Mouse (Mus musculus) kidney, embryonic 14.5 days (tissue): ENCODE data around the gene Spon1. TPM values are rescaled to one million over a fixed set of nuclear protein-coding genes. Genes with fewer than 3 reads are reported as not detected.

Experiments
- ATAC-seq: fragments of 200-750 bp; cut with Nextera tagmentation; 2 replicates; pipeline ENCODE4 v1.8.0; 2017; ENCODE audit warnings: moderate number of reproducible peaks, mild to moderate bottlenecking, moderate TSS enrichment, moderate library complexity; ENCODE audit not compliant: low FRiP score, low TSS enrichment
- H3K27ac ChIP-seq: fragments of 300-500 bp; sonication (generic); 2 replicates; pipeline ENCODE4 v1.5.1; 2014; ENCODE audit warnings: low read depth, mild to moderate bottlenecking, low read length, moderate library complexity, mixed read lengths
- H3K27me3 ChIP-seq: fragments of 300-500 bp; sonication (generic); 2 replicates; pipeline ENCODE4 v1.6.1; 2014; ENCODE audit warnings: mild to moderate bottlenecking, low read length; ENCODE audit not compliant: control insufficient read depth, insufficient read depth
- H3K36me3 ChIP-seq: fragments of 300-500 bp; sonication (generic); 2 replicates; pipeline ENCODE4 v1.6.1; 2014; ENCODE audit warnings: low read length, mixed read lengths; ENCODE audit not compliant: control insufficient read depth, insufficient read depth
- H3K4me1 ChIP-seq: fragments of 300-500 bp; sonication (generic); 2 replicates; pipeline ENCODE4 v1.6.1; 2014; ENCODE audit warnings: low read length, mixed read lengths; ENCODE audit not compliant: control insufficient read depth, insufficient read depth
- H3K4me2 ChIP-seq: fragments of 300-500 bp; sonication (generic); replicated peaks from 2 replicates; pipeline ENCODE4 v1.6.1; 2014; ENCODE audit warnings: low read depth, mild to moderate bottlenecking, low read length
- H3K4me3 ChIP-seq: fragments of 300-500 bp; sonication (generic); 2 replicates; pipeline ENCODE4 v1.5.1; 2014; ENCODE audit warnings: mild to moderate bottlenecking, low read length
- H3K9ac ChIP-seq: fragments of 300-500 bp; sonication (generic); 2 replicates; pipeline ENCODE4 v1.6.1; 2014; ENCODE audit warnings: low read depth, mild to moderate bottlenecking, low read length, moderate library complexity
- H3K9me3 ChIP-seq: fragments of 300-500 bp; sonication (generic); 2 replicates; pipeline ENCODE4 v1.6.1; 2016; ENCODE audit warnings: low read length; ENCODE audit not compliant: control insufficient read depth
- WGBS: fragments of 180-500 bp; shearing (Covaris S2); extraction: QIAGEN DNeasy Blood & Tissue Kit; methylation state at CpG from one replicate; pipeline ENCODE4 v1.1.7; 2014; 5-methylcytosine and 5-hydroxymethylcytosine counted together
- polyA plus RNA-seq: library from polyadenylated mRNA; unstranded; fragments of >200 nt; fragmentation: Nextera tagmentation; extraction: Ambion mirVana; gene quantifications from 2 replicates; pipeline ENCODE4 v1.2.1, GENCODE M21; 2014

Spon1 gene
- polyA plus RNA-seq, 1 experiment from 2014 or later: 8.5 TPM

- Histone ChIP-seq H3K9me3 (no peaks in the 10 kb centered on the region), H3K36me3 (no peaks in the 10 kb centered on the region), H3K4me3 (no peak overlapping the region), H3K4me2 (no peak overlapping the region), H3K9ac (no peak overlapping the region), H3K4me1 (no peaks in the 10 kb centered on the region), H3K27ac (no peak overlapping the region), H3K27me3 (no peaks in the 10 kb centered on the region)
- no peak for ATAC-seq
- 52% methylated on average over 3 of the region's 3 CpGs for WGBS
Measured at GRCm38 (mm10) chr7:113823026-113823425, 57.2 kb downstream of the Spon1 start.

GRCm38 (mm10) chr7:113824651-113825050, 58.9 kb downstream of the Spon1 start:
- Histone ChIP-seq H3K36me3 (no peaks in the 10 kb centered on the region), H3K4me3 (no peak overlapping the region), H3K27me3 (no peaks in the 10 kb centered on the region), H3K9ac (no peak overlapping the region), H3K27ac (no peak overlapping the region), H3K4me1 (no peaks in the 10 kb centered on the region), H3K4me2 (no peak overlapping the region), H3K9me3 (no peaks in the 10 kb centered on the region)
- no peak for ATAC-seq
- 88% methylated on average over 6 of the region's 6 CpGs for WGBS

GRCm38 (mm10) chr7:113825498-113826205, 59.9 kb downstream of the Spon1 start:
- Histone ChIP-seq H3K36me3 (no peaks in the 10 kb centered on the region), H3K27ac (no peak overlapping the region), H3K27me3 (no peaks in the 10 kb centered on the region), H3K9ac (no peak overlapping the region), H3K4me3 (no peak overlapping the region), H3K9me3 (no peaks in the 10 kb centered on the region), H3K4me1 (no peaks in the 10 kb centered on the region), H3K4me2 (no peak overlapping the region)
- ATAC-seq: no peak
- 73% methylated on average over 5 of the region's 5 CpGs for WGBS

DNA sequence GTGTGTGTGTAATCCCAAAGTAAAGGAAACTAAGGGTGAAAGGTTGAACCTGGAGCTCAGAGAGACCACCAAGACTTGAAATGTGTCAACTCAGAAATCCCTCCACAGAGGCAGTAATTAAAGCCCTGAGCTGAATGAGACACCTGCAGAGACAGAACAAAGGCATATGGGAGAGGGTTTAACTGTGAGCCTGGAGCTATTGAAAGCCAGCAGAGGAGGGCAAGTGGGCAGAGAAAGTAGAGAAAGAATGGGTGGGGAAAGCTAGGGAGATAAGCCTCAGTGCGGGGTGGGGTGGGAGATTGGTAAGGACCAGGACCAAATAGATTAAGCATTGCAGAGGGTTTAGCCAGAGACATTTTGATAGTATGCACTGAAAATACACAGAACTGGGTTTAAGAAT, 60.7 kb downstream of the Spon1 start:
- Histone ChIP-seq H3K4me2 (no peak overlapping the region), H3K4me3 (no peak overlapping the region), H3K9me3 (no peaks in the 10 kb centered on the region), H3K36me3 (no peaks in the 10 kb centered on the region), H3K27ac (no peak overlapping the region), H3K4me1 (no peaks in the 10 kb centered on the region), H3K27me3 (no peaks in the 10 kb centered on the region), H3K9ac (no peak overlapping the region)
- ATAC-seq: no peak
- 34% methylated on average over 1 of the region's 1 CpGs for WGBS

DNA sequence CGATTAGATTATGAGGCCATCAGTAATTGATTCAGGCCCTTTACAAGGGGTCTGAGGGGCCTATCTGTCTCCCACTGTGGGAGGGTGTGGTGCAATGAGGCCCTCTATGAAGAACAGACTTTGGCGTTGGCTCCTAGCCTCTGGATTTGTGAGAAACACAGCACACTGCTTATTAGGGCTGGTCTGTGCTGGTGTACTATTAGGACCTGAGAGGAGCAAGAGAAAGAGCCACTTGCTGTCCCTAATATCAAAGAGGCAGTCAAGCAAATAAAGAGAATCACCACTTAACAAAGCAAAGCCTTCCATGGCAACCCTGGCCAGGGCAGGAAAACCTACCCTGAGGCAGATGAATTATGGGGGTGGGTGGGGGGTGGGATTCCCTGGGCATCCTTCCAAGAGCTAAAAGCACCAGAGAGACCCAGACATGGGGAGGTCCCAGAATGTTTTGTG, 62.3 kb downstream of the Spon1 start:
- WGBS: 69% methylated on average over 2 of the region's 2 CpGs
- Histone ChIP-seq H3K9me3 (no peaks in the 10 kb centered on the region), H3K27me3 (no peaks in the 10 kb centered on the region), H3K9ac (no peak overlapping the region), H3K27ac (no peak overlapping the region), H3K4me3 (no peak overlapping the region), H3K4me1 (no peaks in the 10 kb centered on the region), H3K36me3 (no peaks in the 10 kb centered on the region), H3K4me2 (no peak overlapping the region)
- no peak for ATAC-seq

DNA sequence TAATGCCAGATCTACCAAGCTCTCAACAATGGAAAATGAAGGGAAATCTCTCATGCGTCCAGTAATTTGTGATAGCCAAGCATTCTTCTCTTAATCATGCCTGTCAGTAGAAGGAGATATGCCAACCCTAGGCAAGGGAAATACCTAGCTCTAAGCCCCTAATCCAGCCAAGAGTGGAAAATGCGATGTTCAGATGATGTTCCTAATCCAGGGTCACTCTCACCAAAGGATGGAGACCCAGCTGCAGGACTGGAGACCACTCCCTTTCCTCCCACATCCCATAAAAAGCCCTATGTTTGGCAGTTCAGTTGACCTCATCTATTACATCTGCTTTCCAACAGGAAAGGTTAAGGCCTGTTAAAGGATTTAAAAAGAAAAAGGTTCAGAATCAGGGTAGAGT, 62.8 kb downstream of the Spon1 start:
- Histone ChIP-seq H3K4me3 (no peak overlapping the region), H3K27me3 (no peaks in the 10 kb centered on the region), H3K27ac (no peak overlapping the region), H3K4me1 (no peaks in the 10 kb centered on the region), H3K9me3 (no peaks in the 10 kb centered on the region), H3K9ac (no peak overlapping the region), H3K4me2 (no peak overlapping the region), H3K36me3 (no peaks in the 10 kb centered on the region)
- 78% methylated on average over 2 of the region's 2 CpGs for WGBS
- ATAC-seq: no peak

- no peaks in the 10 kb centered on the region for H3K9me3 ChIP-seq
- H3K27me3 ChIP-seq: no peaks in the 10 kb centered on the region
- 94% methylated on average over 4 of the region's 4 CpGs for WGBS
- no peak overlapping the region for H3K27ac ChIP-seq
- no peaks in the 10 kb centered on the region for H3K36me3 ChIP-seq
- no peak overlapping the region for H3K4me2 ChIP-seq
- no peak for ATAC-seq
- H3K9ac ChIP-seq: no peak overlapping the region
- H3K4me3 ChIP-seq: no peak overlapping the region
- no peaks in the 10 kb centered on the region for H3K4me1 ChIP-seq
Measured at GRCm38 (mm10) chr7:113837151-113837550, 71.4 kb downstream of the Spon1 start.

DNA sequence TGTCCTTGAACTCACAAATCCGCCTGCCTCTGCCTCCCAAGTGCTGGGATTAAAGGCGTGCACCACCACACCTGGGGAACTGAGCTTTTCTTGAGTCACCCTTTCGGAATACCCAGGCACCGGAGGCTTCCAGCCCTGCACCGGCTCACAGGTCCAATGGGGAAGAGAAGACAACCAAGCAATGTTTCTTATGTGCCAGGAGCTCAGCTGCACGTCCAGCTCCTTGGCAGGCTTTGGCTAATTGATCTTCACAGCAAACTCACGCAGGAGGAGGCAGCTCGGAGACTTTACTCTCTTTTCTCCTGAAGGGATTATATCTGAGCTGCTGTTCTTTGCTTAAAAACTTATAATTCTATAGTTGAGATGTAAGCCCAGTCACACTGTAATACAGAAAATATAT, 73.6 kb downstream of the Spon1 start:
- Histone ChIP-seq H3K27ac (no peak overlapping the region), H3K9ac (no peak overlapping the region), H3K4me2 (no peak overlapping the region), H3K27me3 (no peaks in the 10 kb centered on the region), H3K9me3 (no peaks in the 10 kb centered on the region), H3K36me3 (no peaks in the 10 kb centered on the region), H3K4me1 (no peaks in the 10 kb centered on the region), H3K4me3 (no peak overlapping the region)
- 82% methylated on average over 8 of the region's 8 CpGs for WGBS
- no peak for ATAC-seq

DNA sequence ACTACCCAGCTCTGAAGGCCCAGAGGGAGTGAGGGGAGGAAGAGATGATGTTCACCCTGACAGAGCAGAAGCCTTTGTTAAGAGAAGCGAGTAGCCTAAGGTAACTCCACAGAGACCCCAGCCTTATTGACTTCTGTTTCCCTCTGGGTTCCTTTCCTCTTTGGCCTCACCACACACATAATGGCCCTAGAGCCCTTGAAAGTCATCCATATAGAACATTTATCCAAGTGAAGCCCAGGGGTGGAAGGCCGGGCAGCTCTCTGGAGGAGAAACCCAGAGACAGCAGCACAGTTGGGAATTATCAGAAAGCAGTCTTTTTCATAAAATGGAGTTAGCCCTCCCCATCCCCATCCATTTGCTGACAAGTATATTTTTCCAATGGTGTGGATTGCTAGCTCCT, 75.7 kb downstream of the Spon1 start:
- no peak overlapping the region for H3K27ac ChIP-seq
- 80% methylated on average over 2 of the region's 2 CpGs for WGBS
- H3K27me3 ChIP-seq: no peaks in the 10 kb centered on the region
- no peaks in the 10 kb centered on the region for H3K36me3 ChIP-seq
- H3K4me3 ChIP-seq: no peak overlapping the region
- ATAC-seq: no peak
- no peaks in the 10 kb centered on the region for H3K4me1 ChIP-seq
- no peak overlapping the region for H3K4me2 ChIP-seq
- H3K9me3 ChIP-seq: no peaks in the 10 kb centered on the region
- H3K9ac ChIP-seq: no peak overlapping the region
